Mouse (Mus musculus): ENCODE measurements around the gene Itm2b. TPM values are rescaled to one million over a fixed set of nuclear protein-coding genes. Genes with fewer than 3 reads are reported as not detected.

Itm2b gene
- 702 and 717 TPM in 2 replicates for polyA plus RNA-seq (2015; fragmentation: Nextera tagmentation; extraction: Ambion mirVana)

DNA sequence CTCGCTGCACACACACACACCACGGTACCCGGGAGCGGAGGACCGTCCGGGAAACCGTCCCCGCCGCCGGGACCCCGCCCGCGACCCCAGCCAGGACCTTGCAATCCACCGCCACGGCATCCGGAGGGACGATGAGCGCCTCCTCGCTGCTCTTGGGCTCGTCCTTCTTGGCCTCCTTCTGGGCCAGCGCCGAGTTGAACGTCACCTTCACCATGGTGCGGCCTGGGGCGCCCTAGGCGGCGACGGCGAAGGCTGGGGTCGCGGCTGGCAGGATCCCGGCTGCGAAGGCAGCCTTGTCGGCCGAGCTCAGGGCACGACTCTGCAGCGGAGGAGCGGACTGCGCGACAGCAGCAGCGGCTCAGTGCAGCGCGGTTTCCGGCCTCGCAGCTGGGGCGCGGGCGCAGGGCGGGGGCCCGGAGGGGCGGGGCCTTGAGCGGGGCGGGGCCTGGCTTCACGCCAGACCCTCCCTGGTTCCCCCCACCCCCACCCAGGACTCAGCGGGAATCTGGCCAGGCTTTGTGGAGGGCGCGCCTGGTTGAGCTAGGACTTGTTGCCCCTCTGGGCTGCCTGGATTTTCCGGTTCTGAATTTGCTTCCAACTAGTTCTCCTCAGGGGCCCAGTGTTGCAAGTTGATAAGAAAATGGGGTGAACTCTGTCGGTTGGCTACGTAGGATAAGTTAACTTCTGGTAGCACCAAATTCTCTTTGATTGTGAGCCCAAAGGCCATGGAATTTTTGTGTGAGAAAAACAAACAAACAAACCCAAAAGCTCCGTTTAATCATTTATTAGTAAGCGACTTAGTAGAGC is at the start of gene Itm2b:
Gene Itm2b (minus strand): TSS at position 377 of the 807 bp plus-strand sequence.
- peak within 1 kb of the TSS; percentile 66 for H3K4me2 ChIP-seq (ENCODE audit: low read depth, low read length)
- no peaks in the 10 kb centered on the region for H3K27me3 ChIP-seq (replicated peaks; ENCODE audit: control insufficient read depth, insufficient read depth, low read length)
- H3K9me3 ChIP-seq (ENCODE audit: control insufficient read depth, low read length): no peaks in the 10 kb centered on the region
- under 1% methylated on average over 60 of the region's 62 CpGs for WGBS
- H3K4me1 ChIP-seq (ENCODE audit: control insufficient read depth, insufficient read depth, low read length): peaks cover 22% of the 10 kb centered on the region
- ATAC-seq: peak; percentile 95
- H3K36me3 ChIP-seq (ENCODE audit: control insufficient read depth, insufficient read depth, low read length): no peaks in the 10 kb centered on the region
- H3K27ac ChIP-seq (ENCODE audit: low read length): peak within 1 kb of the TSS; percentile 98
- peak within 1 kb of the TSS; percentile 87 for H3K4me3 ChIP-seq (ENCODE audit: low read length)
- H3K9ac ChIP-seq (ENCODE audit: low read depth, low read length): peak within 1 kb of the TSS; percentile 98

DNA sequence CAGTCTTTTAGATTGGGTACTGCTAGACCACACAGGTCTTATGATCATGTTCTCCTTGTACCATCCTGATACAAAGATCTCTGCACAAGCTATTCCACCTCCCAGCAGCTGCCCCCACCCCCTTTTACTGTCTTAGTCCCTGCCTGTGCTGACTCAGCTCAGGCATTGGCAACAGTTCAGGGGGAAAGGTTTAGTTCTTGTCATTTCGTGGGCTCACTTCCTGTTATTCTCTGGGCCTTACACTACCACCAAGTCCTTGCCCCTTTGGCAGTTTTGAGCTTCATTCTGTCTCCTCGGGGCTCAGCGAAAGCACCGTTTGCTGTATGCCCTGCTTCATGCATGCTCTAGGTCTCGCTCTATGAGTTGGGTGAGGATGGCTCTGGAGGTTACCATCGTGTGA is 48.4 kb upstream of the Itm2b start:
- ATAC-seq: no peak
- Histone ChIP-seq H3K4me1 (ENCODE audit: control insufficient read depth, insufficient read depth, low read length) (no peaks in the 10 kb centered on the region), H3K4me2 (ENCODE audit: low read depth, low read length) (no peak overlapping the region), H3K4me3 (ENCODE audit: low read length) (no peak overlapping the region), H3K9ac (ENCODE audit: low read depth, low read length) (no peak overlapping the region), H3K27ac (ENCODE audit: low read length) (no peak overlapping the region), H3K9me3 (ENCODE audit: control insufficient read depth, low read length) (no peaks in the 10 kb centered on the region), H3K27me3 (replicated peaks; ENCODE audit: control insufficient read depth, insufficient read depth, low read length) (no peaks in the 10 kb centered on the region), H3K36me3 (ENCODE audit: control insufficient read depth, insufficient read depth, low read length) (no peaks in the 10 kb centered on the region)
- 70% methylated on average over 6 of the region's 6 CpGs for WGBS

DNA sequence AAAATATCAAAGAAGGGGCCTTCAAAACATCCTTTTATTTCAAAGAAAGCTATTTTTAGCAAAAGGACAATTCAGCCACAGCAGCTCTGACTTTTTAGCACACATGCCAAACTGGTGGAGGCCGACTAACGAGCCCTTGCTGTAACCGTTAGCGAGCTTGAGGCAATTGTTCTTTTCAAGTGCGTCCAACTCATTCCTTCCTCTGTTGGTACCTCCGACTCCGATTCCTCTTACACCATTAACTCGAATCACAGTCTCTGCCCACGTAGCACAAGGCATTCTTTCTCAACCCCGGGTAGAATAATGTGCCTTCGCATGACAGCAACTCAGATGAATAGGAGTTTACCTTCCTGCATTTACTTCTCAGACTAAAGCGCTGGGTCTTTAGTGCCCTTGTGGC is 45.5 kb upstream of the Itm2b start:
- 77% methylated on average over 12 of the region's 12 CpGs for WGBS
- no peak for ATAC-seq

DNA sequence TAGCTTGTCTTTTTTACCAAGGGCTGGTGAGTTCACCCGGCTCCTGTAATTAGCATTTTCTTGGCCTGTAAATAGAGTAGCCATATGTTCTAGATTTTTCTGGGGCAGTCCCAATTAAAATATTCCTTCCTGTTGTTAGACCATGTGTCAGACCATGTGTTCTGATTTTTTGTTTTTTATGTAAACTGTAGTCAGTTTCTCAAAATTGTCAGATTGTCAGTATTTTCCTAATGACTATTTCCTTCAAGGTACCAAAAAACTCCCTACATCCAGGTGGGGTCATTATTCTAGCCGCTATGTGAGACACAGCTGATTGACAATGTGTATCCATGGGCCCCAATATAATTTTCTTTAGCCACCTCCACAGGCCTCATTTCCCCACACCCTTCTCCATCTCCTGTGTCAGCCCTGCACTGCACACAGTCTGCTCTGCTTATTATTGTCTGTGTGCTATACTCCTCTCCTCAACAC is 40.5 kb upstream of the Itm2b start:
- H3K4me3 ChIP-seq (ENCODE audit: low read length): no peak overlapping the region
- H3K36me3 ChIP-seq (ENCODE audit: control insufficient read depth, insufficient read depth, low read length): no peaks in the 10 kb centered on the region
- H3K27me3 ChIP-seq (replicated peaks; ENCODE audit: control insufficient read depth, insufficient read depth, low read length): no peaks in the 10 kb centered on the region
- no peaks in the 10 kb centered on the region for H3K4me1 ChIP-seq (ENCODE audit: control insufficient read depth, insufficient read depth, low read length)
- ATAC-seq: no peak
- H3K9ac ChIP-seq (ENCODE audit: low read depth, low read length): no peak overlapping the region
- H3K27ac ChIP-seq (ENCODE audit: low read length): no peak overlapping the region
- no peak overlapping the region for H3K4me2 ChIP-seq (ENCODE audit: low read depth, low read length)
- 83% methylated on average over 2 of the region's 2 CpGs for WGBS
- H3K9me3 ChIP-seq (ENCODE audit: control insufficient read depth, low read length): no peaks in the 10 kb centered on the region

More for the DNA sequence above, 45.5 kb upstream of the Itm2b start:
- no peaks in the 10 kb centered on the region for H3K36me3 ChIP-seq (ENCODE audit: control insufficient read depth, insufficient read depth, low read length)
- H3K27ac ChIP-seq (ENCODE audit: low read length): no peak overlapping the region
- no peak overlapping the region for H3K4me3 ChIP-seq (ENCODE audit: low read length)
- no peak overlapping the region for H3K4me2 ChIP-seq (ENCODE audit: low read depth, low read length)
- no peaks in the 10 kb centered on the region for H3K27me3 ChIP-seq (replicated peaks; ENCODE audit: control insufficient read depth, insufficient read depth, low read length)
- H3K9me3 ChIP-seq (ENCODE audit: control insufficient read depth, low read length): no peaks in the 10 kb centered on the region
- no peaks in the 10 kb centered on the region for H3K4me1 ChIP-seq (ENCODE audit: control insufficient read depth, insufficient read depth, low read length)
- no peak overlapping the region for H3K9ac ChIP-seq (ENCODE audit: low read depth, low read length)

DNA sequence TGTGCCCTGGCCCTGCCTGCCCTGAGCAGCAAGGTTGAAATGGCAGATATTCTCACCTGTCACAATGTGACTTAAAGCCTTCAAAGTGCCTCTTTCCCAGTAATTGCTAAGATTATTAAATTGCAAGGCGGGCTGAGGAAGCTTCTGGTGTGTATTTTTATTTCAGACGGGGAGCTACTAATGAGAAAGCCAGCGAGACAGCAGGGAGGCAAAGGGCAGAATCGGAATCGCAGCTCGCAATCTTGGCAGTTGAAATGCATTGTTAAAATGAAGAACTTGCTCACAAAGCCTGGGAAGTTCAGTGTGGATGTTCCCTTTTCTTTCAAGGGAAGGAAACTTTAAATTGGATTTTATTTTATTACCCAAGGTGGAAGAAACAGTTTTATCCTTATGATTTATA is 39.9 kb upstream of the Itm2b start:
- H3K4me2 ChIP-seq (ENCODE audit: low read depth, low read length): no peak overlapping the region
- H3K36me3 ChIP-seq (ENCODE audit: control insufficient read depth, insufficient read depth, low read length): no peaks in the 10 kb centered on the region
- no peak overlapping the region for H3K9ac ChIP-seq (ENCODE audit: low read depth, low read length)
- no peak overlapping the region for H3K27ac ChIP-seq (ENCODE audit: low read length)
- no peak overlapping the region for H3K4me3 ChIP-seq (ENCODE audit: low read length)
- no peaks in the 10 kb centered on the region for H3K4me1 ChIP-seq (ENCODE audit: control insufficient read depth, insufficient read depth, low read length)
- H3K27me3 ChIP-seq (replicated peaks; ENCODE audit: control insufficient read depth, insufficient read depth, low read length): no peaks in the 10 kb centered on the region
- 74% methylated on average over 6 of the region's 6 CpGs for WGBS
- ATAC-seq: no peak
- no peaks in the 10 kb centered on the region for H3K9me3 ChIP-seq (ENCODE audit: control insufficient read depth, low read length)

DNA sequence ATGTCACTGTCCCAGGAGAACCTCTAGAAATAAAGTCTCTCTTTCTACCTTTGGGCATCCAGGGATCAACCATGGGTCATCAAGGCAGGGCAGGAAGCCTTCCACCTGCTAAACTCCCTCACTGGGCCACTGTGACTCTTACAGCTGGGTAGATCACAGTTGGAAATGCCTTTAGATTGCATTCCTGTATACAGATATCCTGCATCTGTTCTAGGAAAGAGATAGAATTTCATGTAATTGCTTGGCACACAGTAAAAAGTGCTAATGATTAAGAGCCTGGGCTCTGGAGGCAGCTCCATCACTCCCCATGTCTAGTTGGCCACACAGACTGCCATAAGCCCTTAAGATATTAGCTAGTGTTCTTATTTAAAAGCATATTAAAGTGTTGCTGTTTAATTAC is 38.5 kb upstream of the Itm2b start:
- Histone ChIP-seq H3K27ac (ENCODE audit: low read length) (no peak overlapping the region), H3K4me2 (ENCODE audit: low read depth, low read length) (no peak overlapping the region), H3K27me3 (replicated peaks; ENCODE audit: control insufficient read depth, insufficient read depth, low read length) (no peaks in the 10 kb centered on the region), H3K9me3 (ENCODE audit: control insufficient read depth, low read length) (no peaks in the 10 kb centered on the region), H3K4me3 (ENCODE audit: low read length) (no peak overlapping the region), H3K4me1 (ENCODE audit: control insufficient read depth, insufficient read depth, low read length) (no peaks in the 10 kb centered on the region), H3K36me3 (ENCODE audit: control insufficient read depth, insufficient read depth, low read length) (no peaks in the 10 kb centered on the region), H3K9ac (ENCODE audit: low read depth, low read length) (no peak overlapping the region)
- no peak for ATAC-seq

DNA sequence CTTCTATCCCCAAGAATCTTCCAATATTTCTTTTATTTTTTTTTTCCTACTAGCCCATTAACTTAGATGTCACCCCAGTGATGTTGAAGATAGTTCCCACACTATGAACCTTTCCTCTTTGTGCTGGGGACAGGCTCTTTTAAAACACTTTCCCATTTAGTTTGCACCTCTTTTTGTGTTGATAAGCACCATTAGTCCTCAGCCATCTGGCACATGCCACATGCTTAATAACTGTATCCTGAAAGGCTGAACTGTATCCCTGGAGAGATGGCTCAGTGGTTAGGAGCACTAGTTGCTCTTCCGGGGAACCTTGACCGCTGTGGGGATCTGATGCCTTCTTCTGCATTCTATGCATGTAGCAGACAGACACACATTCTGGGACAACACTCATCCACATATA is 37.5 kb upstream of the Itm2b start:
- Histone ChIP-seq H3K27me3 (replicated peaks; ENCODE audit: control insufficient read depth, insufficient read depth, low read length) (no peaks in the 10 kb centered on the region), H3K4me2 (ENCODE audit: low read depth, low read length) (no peak overlapping the region), H3K9ac (ENCODE audit: low read depth, low read length) (no peak overlapping the region), H3K27ac (ENCODE audit: low read length) (no peak overlapping the region), H3K9me3 (ENCODE audit: control insufficient read depth, low read length) (no peaks in the 10 kb centered on the region), H3K4me1 (ENCODE audit: control insufficient read depth, insufficient read depth, low read length) (no peaks in the 10 kb centered on the region), H3K36me3 (ENCODE audit: control insufficient read depth, insufficient read depth, low read length) (no peaks in the 10 kb centered on the region), H3K4me3 (ENCODE audit: low read length) (no peak overlapping the region)
- WGBS: 92% methylated on average over 2 of the region's 2 CpGs
- ATAC-seq: no peak

DNA sequence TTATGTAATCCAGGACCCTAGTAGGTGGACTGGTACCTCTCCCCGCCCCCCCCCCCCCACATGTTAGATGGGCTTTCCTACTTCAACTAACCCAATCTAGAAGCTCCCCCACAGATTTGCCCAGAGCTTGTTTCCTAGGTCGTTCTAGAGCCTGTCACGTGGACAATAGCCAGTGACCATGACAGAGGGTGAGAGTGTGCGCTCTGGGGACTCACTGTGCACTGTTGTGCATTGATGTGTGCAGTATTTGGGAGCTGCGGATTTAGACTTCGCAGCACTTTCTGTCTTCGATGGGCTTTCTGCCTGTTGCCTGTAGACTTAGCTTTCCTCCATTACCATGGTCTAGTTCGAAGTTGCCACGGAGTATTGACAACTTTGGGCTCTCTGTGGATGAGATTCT is 36.5 kb upstream of the Itm2b start:
- H3K4me3 ChIP-seq (ENCODE audit: low read length): no peak overlapping the region
- no peak overlapping the region for H3K4me2 ChIP-seq (ENCODE audit: low read depth, low read length)
- 81% methylated on average over 9 of the region's 9 CpGs for WGBS

DNA sequence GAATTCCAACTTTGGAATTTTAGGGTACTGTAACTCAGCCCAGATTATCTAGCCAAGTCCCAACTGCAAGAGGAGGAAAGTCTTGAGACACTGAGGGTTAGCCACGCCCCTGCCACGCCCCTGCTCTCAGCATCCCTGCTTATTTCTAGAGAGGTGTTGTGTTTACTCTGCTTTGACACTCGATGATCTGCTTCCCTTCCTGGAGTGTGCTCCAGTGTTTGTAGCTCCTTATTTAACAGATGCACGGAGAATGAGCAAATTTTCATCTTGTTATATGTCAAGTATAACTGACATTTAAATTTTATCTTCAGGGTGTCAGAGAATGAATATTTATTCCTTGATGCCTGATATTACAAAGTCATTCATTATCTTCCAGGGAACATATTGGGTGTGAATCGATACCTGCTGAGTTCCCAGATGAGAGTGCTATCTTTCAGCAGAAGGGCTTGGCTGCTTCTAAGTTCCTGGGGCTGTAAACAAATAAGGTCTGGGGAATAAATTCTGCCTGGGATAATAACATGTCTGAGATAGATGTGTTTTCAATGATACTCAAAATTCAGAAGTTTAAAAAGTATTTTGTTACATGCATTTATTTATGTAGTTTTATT is 35.2 kb upstream of the Itm2b start:
- WGBS: 26% methylated on average over 5 of the region's 5 CpGs
- ATAC-seq: no peak
- Histone ChIP-seq H3K36me3 (ENCODE audit: control insufficient read depth, insufficient read depth, low read length) (no peaks in the 10 kb centered on the region), H3K9ac (ENCODE audit: low read depth, low read length) (no peak overlapping the region), H3K4me2 (ENCODE audit: low read depth, low read length) (no peak overlapping the region), H3K4me1 (ENCODE audit: control insufficient read depth, insufficient read depth, low read length) (no peaks in the 10 kb centered on the region), H3K27me3 (replicated peaks; ENCODE audit: control insufficient read depth, insufficient read depth, low read length) (no peaks in the 10 kb centered on the region), H3K4me3 (ENCODE audit: low read length) (no peak overlapping the region), H3K27ac (ENCODE audit: low read length) (no peak overlapping the region), H3K9me3 (ENCODE audit: control insufficient read depth, low read length) (no peaks in the 10 kb centered on the region)

More for the DNA sequence above, 36.5 kb upstream of the Itm2b start:
- no peaks in the 10 kb centered on the region for H3K4me1 ChIP-seq (ENCODE audit: control insufficient read depth, insufficient read depth, low read length)
- H3K9ac ChIP-seq (ENCODE audit: low read depth, low read length): no peak overlapping the region
- no peaks in the 10 kb centered on the region for H3K36me3 ChIP-seq (ENCODE audit: control insufficient read depth, insufficient read depth, low read length)
- ATAC-seq: no peak
- H3K27me3 ChIP-seq (replicated peaks; ENCODE audit: control insufficient read depth, insufficient read depth, low read length): no peaks in the 10 kb centered on the region
- H3K9me3 ChIP-seq (ENCODE audit: control insufficient read depth, low read length): no peaks in the 10 kb centered on the region
- H3K27ac ChIP-seq (ENCODE audit: low read length): no peak overlapping the region
